Mouse (Mus musculus) spleen, embryonic (tissue): ENCODE measurements around the gene Eaf1.
"Not testable (repeated sequence)": the region's sequence is repeated elsewhere in the genome, so short reads cannot be mapped to it uniquely, and the experiment has no call there.

Experiments used
- CTCF ChIA-PET: fragments of 350-600 bp; sonication (Branson Sonifier 250); formaldehyde crosslinking; loops from one replicate; lab custom pipeline; 2022; lab: Charles Lee

Gene Eaf1

GRCm38 (mm10) chr14:31494349-31494974 lies at the start of gene Eaf1:
Eaf1 (plus strand) TSS chr14:31494399.
- CTCF ChIA-PET, result no interaction called here

- CTCF ChIA-PET, result interaction anchor here (0.6 kb wide), 1 partner anchor 14 kb away, joined by 3 read pairs; no protein-coding TSS in a partner anchor
Measured at GRCm38 (mm10) chr14:31448994-31449393, 45.2 kb upstream of the Eaf1 start.

DNA sequence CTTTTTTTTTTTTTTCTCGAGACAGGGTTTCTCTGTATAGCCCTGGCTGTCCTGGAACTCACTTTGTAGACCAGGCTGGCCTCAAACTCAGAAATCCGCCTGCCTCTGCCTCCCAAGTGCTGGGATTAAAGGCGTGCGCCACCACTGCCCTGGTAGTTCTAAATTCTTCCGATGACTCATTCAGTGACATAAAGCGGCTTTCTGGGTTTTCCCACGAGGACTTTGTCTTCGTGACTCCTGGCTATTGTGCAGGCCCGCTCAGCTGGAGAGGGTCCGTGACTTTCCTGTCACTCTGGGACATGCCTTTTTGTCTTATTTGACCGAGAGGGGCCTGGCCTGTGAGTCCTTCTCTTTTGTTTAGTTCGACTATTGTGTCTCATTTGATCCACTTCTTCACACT lies 40.3 kb upstream of the Eaf1 start:
- CTCF ChIA-PET, result not testable (repeated sequence)

- CTCF ChIA-PET, result interaction anchor here (0.8 kb wide), 1 partner anchor 14 kb away, joined by 3 read pairs; no protein-coding TSS in a partner anchor
Measured at GRCm38 (mm10) chr14:31454849-31455566, 39.2 kb upstream of the Eaf1 start.

- CTCF ChIA-PET, result no interaction called here
Measured at GRCm38 (mm10) chr14:31456064-31456721, 38.0 kb upstream of the Eaf1 start.

DNA sequence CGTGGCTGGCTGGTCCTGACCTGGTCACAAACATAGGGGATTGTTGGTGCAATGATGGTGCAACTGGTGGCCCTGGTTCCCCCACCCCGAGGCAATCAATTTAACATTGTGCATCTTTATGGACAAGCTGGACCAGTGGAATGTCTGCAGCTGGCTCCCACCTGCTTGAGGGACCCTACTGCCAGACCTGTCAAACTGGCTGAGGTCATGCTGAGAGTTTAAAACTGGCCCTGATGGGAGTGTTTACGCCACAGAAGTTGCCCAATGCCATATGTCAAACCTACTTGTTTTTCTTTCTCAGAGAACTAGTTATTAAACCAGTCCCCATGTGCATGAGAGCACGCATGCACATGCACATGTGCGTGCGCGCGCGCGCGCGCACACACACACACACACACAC lies 36.2 kb upstream of the Eaf1 start:
- CTCF ChIA-PET, result no interaction called here

GRCm38 (mm10) chr14:31462226-31462625 lies 32.0 kb upstream of the Eaf1 start:
- CTCF ChIA-PET, result interaction anchor here (0.7 kb wide), 1 partner anchor 13 kb away, joined by 3 read pairs; no protein-coding TSS in a partner anchor

DNA sequence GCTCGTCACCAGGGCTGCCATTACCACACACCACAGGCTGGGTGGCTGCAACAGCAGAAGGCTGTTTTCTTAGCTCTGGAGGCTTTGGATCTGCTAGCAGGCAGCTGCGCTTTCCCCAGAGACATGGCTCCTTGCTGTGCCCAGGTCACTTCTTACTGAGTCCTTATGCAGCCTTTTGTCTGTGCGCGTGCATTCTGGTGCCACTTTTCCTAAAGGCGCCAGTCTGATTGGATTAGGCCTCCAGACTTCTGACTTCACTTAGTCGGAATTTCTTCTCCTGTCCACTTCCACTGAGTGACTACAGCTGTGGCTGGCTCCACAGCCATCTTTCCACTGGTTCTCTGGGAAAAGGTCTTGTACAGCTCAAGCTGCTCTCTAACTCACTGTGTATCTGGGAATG lies 31.3 kb upstream of the Eaf1 start:
- CTCF ChIA-PET, result interaction anchor here (0.7 kb wide), 1 partner anchor 14 kb away, joined by 3 read pairs; no protein-coding TSS in a partner anchor

- CTCF ChIA-PET, result interaction anchor here (0.7 kb wide), 1 partner anchor 579 kb away, joined by 5 read pairs; no protein-coding TSS in a partner anchor
Measured at GRCm38 (mm10) chr14:31464176-31464575, 30.0 kb upstream of the Eaf1 start.

DNA sequence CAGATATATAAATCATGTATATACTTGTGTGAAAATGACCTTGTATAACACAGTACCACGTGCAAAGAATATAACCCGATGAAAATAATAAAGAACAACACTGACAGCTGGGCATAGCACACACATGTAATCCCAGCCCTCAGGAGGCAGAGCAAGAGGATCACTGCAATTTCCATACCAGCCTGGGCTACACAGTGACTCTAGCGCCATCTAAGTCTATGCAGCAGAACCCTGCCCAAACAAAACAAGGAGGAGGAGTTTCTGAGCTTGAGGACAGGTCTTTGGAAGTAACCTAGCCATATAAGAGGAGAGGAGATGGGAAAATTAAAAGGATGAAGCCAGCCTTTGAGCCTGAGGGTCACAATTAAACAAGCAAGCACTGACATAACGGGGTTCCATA lies 24.5 kb upstream of the Eaf1 start:
- CTCF ChIA-PET, result interaction anchor here (1.3 to 1.5 kb wide), 2 partner anchors 15 to 84 kb away, joined by 3 to 4 read pairs; no protein-coding TSS in a partner anchor

DNA sequence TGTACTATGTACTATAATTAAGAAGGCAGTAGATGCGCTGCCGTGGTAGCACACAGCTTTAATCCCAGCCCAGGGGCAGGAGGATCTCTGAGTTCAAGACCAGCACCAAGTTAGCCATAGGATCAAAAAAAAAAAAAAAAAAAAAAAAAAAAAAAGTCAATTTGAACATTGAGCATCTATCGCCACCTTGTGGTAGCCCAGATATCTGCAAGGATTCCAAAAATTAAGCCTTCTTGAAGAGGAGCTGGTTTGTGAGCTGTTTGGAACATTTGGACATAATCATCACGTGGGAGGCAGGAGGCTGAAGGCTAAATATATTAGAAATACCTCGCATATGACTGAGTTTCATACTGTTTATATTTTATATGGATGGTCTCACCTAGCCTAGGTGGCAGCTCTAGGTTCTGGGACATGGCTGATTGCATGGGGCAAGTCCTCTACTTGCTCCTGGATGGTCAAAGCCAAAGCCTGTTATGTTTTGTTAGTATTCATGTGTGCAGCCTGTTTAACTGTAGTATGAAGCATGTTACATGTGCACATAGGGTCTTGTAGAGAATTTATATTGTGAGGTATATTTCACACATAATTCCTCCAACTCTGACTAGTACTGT lies 21.6 kb upstream of the Eaf1 start:
- CTCF ChIA-PET, result interaction anchor here (0.6 to 1.0 kb wide), 9 partner anchors 9 to 161 kb away, joined by 3 to 18 read pairs (median 5); no protein-coding TSS in a partner anchor

DNA sequence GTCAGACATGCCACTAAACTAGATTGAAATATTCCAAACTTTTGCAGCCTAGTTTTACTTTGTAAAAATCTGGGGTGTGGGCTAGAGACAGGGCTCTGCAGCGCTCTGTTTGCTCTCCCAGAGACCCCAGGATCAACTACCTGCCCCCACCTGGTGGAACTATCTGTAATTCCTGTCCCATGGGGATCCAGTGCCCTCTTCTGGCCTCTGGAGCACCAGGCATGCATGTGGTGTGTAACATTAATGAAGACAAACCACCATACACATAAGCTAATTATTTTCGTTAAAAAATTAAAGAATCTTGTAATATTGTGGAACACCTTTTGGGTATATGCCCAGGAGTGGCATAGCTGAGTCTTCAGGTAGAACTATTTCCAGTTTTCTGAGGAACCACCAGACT lies 20.9 kb upstream of the Eaf1 start:
- CTCF ChIA-PET, result interaction anchor here (1.0 kb wide), 1 partner anchor 10 kb away, joined by 3 read pairs; no protein-coding TSS in a partner anchor

GRCm38 (mm10) chr14:31482417-31482816 lies 11.8 kb upstream of the Eaf1 start:
- CTCF ChIA-PET, result no interaction called here

DNA sequence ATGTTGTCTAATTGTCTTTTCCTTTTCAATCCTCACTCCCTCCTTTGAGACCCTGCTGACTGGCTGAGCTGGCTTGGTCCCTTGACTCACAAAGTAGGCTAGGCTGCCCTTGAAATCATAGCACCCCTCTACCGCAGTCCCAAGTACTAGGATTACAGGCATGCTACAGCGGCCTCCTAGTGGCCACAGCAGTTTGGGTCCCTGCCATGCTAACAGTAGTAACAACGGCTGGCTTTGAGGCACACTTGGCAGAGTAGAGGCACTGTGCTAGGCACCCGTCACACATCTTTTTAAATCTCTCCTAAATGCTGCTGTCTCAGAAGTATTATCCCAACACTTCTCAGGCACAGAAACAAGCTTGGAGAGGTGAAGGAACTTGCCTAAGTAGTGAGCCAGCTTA lies 7.7 kb upstream of the Eaf1 start:
- CTCF ChIA-PET, result no interaction called here

DNA sequence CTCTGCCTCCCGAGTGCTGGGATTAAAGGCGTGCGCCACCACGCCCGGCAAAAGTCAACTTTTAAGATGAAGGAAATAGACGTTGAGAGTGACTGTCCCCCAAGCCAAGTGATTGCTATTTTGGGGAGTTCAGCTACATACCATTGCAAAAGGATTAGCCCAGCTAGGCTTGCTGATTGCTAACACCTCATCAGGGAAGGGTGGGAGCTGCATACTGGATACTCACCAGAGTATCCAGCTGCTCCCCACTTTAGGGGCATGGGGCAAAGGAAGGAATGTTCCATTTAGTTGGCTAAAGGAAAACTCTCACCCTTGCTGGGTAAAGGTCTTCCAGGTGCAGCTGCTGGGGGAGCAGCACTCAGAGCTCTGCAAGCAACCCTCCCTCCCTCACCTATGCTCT lies 6.1 kb upstream of the Eaf1 start:
- CTCF ChIA-PET, result interaction anchor here (0.6 kb wide), 1 partner anchor 15 kb away, joined by 6 read pairs; no protein-coding TSS in a partner anchor

- CTCF ChIA-PET, result interaction anchor here (1.0 kb wide), 1 partner anchor 16 kb away, joined by 4 read pairs; no protein-coding TSS in a partner anchor
Measured at GRCm38 (mm10) chr14:31493901-31494300, 298 bp upstream of the Eaf1 start.

DNA sequence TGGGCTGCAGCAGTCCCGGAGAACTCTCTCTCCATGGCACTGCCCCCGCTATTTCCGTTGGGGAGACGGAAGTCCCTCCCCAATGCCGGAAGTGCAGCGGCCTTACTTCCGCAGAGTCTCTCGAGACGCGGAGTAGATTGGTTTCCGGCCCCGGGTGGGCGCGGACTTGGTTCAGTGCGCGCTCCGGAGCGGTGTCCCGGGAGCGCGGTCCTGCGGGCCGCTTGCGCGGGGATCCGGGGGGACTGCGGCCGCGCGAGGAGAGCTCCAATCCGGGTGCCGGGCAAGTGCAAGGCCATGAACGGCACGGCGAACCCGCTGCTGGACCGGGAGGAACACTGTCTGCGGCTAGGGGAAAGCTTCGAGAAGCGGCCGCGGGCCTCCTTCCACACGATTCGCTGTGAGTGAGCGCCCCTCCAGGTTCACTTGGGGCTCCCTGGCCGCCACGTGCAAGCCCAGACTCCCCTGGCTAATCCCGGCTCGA lies 816 bp downstream of the Eaf1 start, which contains the start of gene Mettl6:
Mettl6 (minus strand) TSS at position 66 of the 481 bp plus-strand sequence.
- CTCF ChIA-PET, result no interaction called here

DNA sequence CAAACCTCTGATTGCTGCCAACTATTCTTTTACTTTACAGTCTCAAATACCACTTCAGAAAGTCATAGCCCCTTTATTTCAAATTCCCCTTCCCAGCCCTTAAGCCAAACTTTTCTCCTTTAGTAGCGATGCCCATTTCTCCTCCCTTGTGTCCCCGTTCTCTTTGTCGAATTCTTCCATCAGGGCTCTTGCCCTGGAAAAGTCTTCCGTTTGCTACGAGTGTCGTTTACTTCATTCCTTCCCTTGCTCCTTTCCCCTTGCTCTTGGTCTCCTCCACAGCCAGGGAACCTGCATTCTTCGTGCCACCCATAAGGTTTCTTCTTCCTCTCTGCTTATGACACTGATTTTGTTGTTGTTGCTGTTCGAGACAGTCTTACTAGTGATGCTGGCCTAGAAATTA lies 1.3 kb downstream of the Eaf1 start:
- CTCF ChIA-PET, result no interaction called here

GRCm38 (mm10) chr14:31496241-31496646 lies 2.0 kb downstream of the Eaf1 start:
- CTCF ChIA-PET, result no interaction called here

DNA sequence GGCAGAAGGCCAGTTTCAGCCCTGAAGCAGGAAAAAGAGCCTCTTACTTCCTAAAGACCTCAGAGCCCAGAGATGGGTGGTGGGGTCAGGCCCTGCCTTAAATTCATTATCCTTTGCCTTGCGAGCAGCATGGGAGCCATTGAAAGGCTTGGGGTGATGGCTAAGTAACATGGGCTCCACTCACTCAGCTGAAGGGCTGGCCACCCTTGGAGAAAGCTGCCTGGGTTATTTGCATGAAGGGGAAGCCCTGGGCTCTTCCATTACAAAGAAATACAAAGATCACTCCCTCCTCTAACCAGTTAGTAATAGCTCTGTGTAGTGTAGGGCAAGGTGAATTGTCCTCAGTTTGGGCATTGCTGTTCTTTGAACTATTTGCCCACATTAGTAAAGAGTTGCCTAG lies 5.3 kb downstream of the Eaf1 start:
- CTCF ChIA-PET, result no interaction called here

DNA sequence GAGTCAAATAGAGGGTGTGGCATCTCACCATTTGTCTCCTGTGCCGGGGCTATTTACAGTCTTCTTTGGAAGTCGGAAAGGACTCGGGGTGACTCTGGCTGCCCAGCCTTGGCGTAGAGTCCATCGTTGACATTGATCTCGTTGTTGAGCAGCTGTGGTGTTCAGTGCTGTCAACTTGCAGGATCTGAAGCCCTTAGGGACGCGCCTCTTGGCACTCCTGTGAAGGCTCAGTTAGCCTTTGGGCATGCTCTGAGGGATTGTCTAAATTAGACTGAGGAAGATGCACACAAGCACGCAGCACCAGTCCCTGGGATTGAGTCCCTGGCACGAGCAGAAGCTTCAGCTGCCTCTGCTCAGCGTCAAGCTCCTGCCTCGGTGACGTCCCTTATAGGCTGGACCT lies 9.2 kb downstream of the Eaf1 start:
- CTCF ChIA-PET, result no interaction called here
